Mouse (Mus musculus): ENCODE measurements around the gene Plxna1. TPM values are rescaled to one million over a fixed set of nuclear protein-coding genes. Genes with fewer than 3 reads are reported as not detected.

Gene Plxna1
- polyA plus RNA-seq, 1 experiment, result 42.8 TPM

DNA sequence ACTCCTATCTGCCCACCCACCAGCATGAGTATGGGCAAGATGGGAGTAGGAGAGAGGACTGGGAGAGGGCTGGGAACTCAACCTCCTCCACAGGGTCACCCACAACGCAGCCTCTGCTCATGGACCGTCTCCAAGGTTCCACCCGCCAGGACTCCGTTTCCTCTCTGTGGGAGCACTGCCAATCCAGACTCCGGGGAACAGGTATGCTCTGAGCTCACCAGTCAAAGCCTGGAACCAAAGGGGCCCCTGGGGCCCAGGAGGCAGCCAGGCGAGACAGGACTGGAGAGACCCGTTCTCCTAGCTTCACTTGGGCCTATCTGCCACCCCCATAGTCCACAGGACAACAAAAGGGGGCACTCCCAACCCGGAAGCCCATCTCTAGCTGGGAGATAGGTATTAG is 9.3 kb downstream of the Plxna1 start:
- TF ChIP-seq POLR2A (IDR thresholded peaks at IDR 0.05; ENCODE audit: extremely low read depth, insufficient read depth, low read length), result no peak
- TF ChIP-seq CTCF (IDR thresholded peaks at IDR 0.05; ENCODE audit: extremely low read depth, insufficient read depth, low read length), result no peak
- Histone ChIP-seq H3K4me3 (ENCODE audit: insufficient read depth, low read length) (no peak overlapping the region), H3K4me1 (ENCODE audit: control insufficient read depth, insufficient read depth, low read length) (peaks cover 7% of the 10 kb centered on the region), H3K27ac (ENCODE audit: insufficient read depth, low read length) (no peak overlapping the region)

DNA sequence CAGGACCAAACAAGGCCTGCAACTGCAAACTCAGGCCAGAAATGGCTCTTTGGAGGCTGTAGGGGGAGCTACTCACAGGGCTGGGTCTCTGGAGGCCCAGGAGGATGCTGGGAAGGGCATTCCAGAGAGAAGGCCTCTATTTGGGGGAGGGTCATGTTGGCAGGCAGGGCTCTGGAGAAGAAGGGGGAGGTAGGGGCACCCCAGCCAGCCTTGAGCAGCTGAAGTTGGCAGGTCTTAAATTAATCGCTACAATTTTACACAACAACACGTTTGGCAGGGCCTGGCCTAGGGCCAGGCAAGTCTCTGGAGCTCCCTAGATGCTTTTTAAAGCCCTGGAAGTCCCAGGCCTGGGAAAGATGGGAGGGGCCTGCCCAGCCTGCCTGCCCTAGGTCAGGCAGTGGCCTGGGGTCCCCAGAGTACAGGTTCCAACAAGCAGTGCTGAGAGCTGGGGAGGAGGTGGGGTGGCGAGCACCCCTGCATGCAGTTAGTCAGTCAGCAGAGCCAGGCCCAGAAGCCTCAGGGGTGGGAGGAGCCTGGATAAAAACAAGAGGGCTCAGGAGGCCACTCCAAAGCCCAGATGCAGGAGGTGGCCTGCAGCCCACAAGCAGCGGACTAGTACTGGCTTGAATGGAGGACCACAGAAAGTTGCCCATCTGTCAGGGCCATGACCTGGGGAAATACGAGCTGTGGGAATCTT is 10.8 kb downstream of the Plxna1 start:
- TF ChIP-seq POLR2A (IDR thresholded peaks at IDR 0.05; ENCODE audit: extremely low read depth, insufficient read depth, low read length) (no peak), CTCF (IDR thresholded peaks at IDR 0.05; ENCODE audit: extremely low read depth, insufficient read depth, low read length) (peak; percentile 31; the same call in 1 of the 2 replicates)
- Histone ChIP-seq H3K27ac (ENCODE audit: insufficient read depth, low read length) (no peak overlapping the region; the same call in 1 of the 2 replicates), H3K4me1 (ENCODE audit: control insufficient read depth, insufficient read depth, low read length) (peaks cover 7% of the 10 kb centered on the region), H3K4me3 (ENCODE audit: insufficient read depth, low read length) (no peak overlapping the region)

DNA sequence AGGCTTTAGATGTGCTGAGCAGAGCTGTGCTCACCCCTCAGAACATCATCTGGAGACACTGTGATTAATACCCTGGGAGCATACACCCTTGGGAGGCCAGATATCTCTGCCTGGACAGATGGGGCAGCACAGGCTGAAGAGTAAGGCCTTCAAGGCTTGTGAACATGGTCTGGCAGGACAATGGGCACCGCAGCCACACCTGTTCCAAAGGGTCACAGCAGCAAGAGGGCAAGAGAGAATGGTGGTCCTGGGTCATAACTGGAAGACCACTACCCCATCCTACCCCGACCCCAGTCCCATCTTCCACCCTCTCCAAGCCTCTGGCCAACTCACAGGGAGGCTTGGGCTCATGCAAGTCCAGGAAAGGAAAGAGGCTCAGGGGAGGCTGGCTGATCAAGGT is 11.9 kb downstream of the Plxna1 start:
- H3K4me1 ChIP-seq (ENCODE audit: control insufficient read depth, insufficient read depth, low read length), result peaks cover 11% of the 10 kb centered on the region
- H3K27ac ChIP-seq (ENCODE audit: insufficient read depth, low read length), result no peak overlapping the region
- TF ChIP-seq POLR2A (IDR thresholded peaks at IDR 0.05; ENCODE audit: extremely low read depth, insufficient read depth, low read length) (no peak), CTCF (IDR thresholded peaks at IDR 0.05; ENCODE audit: extremely low read depth, insufficient read depth, low read length) (no peak)
- no peak overlapping the region for H3K4me3 ChIP-seq (ENCODE audit: insufficient read depth, low read length)

DNA sequence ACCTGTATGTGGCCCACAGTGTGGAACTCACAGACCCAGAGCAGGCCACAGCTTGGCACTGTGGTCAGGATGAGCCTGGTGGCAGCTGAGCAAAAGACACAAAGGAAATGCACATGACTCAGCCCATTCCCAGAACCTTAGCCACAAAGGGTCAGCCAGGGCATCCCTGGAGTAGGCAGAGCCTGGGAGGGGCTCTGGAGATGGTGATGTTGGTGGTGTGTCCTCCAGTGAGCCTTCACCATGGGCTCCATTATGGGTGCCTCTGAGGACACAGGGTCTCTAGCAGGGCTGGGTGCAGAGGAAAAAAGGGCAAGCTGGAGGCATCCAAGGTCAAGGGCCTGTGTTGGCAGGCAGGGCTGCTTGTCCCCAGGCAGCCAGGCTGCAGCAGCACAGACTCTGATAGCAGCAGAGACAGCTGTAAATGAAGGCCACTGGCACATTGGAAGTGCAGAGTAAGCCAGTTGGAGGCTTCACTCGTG is 12.3 kb downstream of the Plxna1 start:
- no peak overlapping the region for H3K27ac ChIP-seq (ENCODE audit: insufficient read depth, low read length)
- no peak for TF ChIP-seq CTCF (IDR thresholded peaks at IDR 0.05; ENCODE audit: extremely low read depth, insufficient read depth, low read length)
- TF ChIP-seq POLR2A (IDR thresholded peaks at IDR 0.05; ENCODE audit: extremely low read depth, insufficient read depth, low read length), result no peak
- H3K4me1 ChIP-seq (ENCODE audit: control insufficient read depth, insufficient read depth, low read length), result peaks cover 12% of the 10 kb centered on the region
- H3K4me3 ChIP-seq (ENCODE audit: insufficient read depth, low read length), result no peak overlapping the region

DNA sequence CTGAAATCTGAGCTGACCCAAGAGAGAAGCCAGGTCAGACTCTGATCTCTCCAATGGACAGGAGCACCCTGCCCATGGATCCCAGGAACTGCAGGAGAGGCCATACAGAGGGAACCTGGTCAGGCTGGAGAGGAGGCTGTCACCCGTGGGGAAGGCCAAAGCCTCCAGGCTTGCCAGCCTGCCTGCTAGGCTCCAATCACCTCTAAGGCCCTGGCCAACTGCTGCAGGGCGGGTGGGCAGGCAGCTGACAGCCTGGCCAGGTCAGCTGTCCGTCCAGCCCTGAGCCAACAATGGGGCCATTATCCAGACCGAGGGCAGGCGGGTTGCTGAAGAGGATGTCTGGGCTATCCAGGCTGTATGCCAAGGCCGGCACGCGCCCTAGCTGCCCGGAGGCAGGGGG is 14.1 kb downstream of the Plxna1 start:
- no peak for TF ChIP-seq POLR2A (IDR thresholded peaks at IDR 0.05; ENCODE audit: extremely low read depth, insufficient read depth, low read length)
- TF ChIP-seq CTCF (IDR thresholded peaks at IDR 0.05; ENCODE audit: extremely low read depth, insufficient read depth, low read length), result no peak
- Histone ChIP-seq H3K27ac (ENCODE audit: insufficient read depth, low read length) (no peak overlapping the region), H3K4me1 (ENCODE audit: control insufficient read depth, insufficient read depth, low read length) (peaks cover 14% of the 10 kb centered on the region), H3K4me3 (ENCODE audit: insufficient read depth, low read length) (no peak overlapping the region)

DNA sequence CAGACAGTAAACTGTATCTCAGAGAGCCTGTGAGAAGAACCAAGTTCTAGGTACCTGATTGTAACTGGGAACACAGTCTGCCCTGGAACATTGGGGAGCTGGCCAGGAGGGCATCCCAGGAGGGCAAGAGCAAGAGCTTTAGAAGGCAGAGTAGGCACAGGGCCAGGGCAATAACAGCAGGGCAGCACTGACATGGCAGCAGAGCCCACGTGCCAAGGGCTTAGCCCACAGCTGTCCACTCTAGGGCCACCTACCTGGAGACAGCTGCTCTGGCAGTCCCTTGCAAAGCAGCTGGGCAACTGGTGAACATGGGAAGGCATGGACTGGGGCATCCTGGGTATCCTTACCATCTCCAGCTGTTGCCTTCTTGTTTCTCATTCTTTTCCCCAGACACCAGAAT is 14.6 kb downstream of the Plxna1 start:
- Histone ChIP-seq H3K4me1 (ENCODE audit: control insufficient read depth, insufficient read depth, low read length) (peaks cover 14% of the 10 kb centered on the region), H3K27ac (ENCODE audit: insufficient read depth, low read length) (no peak overlapping the region), H3K4me3 (ENCODE audit: insufficient read depth, low read length) (no peak overlapping the region)
- no peak for TF ChIP-seq POLR2A (IDR thresholded peaks at IDR 0.05; ENCODE audit: extremely low read depth, insufficient read depth, low read length)
- TF ChIP-seq CTCF (IDR thresholded peaks at IDR 0.05; ENCODE audit: extremely low read depth, insufficient read depth, low read length), result no peak

DNA sequence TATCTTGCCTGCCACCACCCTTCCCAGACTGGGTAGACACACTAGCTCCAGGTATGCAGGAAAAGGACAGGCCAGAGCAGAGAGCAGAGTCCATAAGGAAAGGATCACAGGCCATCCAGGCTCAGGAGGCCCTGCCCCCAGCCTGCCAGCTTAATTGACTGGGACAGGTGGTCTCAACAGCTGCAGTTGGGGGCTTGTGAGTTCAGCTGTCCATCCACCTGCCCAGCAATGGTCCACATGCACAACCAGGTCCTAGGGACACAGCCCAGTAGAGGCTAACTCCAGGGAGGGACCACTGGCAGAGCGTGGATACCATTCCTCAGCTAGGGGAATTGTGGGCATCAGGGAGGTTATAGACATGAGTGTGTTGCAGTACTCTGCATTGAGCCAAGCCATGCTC is 16.6 kb downstream of the Plxna1 start:
- Histone ChIP-seq H3K27ac (ENCODE audit: insufficient read depth, low read length) (no peak overlapping the region), H3K4me1 (ENCODE audit: control insufficient read depth, insufficient read depth, low read length) (peaks cover 15% of the 10 kb centered on the region), H3K4me3 (ENCODE audit: insufficient read depth, low read length) (no peak overlapping the region)
- TF ChIP-seq CTCF (IDR thresholded peaks at IDR 0.05; ENCODE audit: extremely low read depth, insufficient read depth, low read length) (no peak), POLR2A (IDR thresholded peaks at IDR 0.05; ENCODE audit: extremely low read depth, insufficient read depth, low read length) (no peak)

DNA sequence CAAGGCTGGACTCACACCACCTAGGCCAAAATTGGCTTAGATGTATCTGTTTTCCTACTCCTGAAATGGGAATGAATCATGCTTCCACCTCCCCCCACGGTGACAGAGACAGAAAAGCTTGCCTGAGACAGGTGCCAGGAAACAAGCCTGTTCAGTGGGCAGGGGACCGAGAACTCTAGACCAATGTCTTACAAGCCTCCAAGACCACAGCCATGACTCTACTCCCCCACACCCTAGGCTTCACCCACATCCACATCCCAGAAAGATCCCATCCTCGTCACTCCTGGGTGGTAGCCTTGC is 17.0 kb downstream of the Plxna1 start:
- Histone ChIP-seq H3K4me3 (ENCODE audit: insufficient read depth, low read length) (no peak overlapping the region), H3K4me1 (ENCODE audit: control insufficient read depth, insufficient read depth, low read length) (peaks cover 15% of the 10 kb centered on the region), H3K27ac (ENCODE audit: insufficient read depth, low read length) (no peak overlapping the region)
- no peak for TF ChIP-seq CTCF (IDR thresholded peaks at IDR 0.05; ENCODE audit: extremely low read depth, insufficient read depth, low read length)

DNA sequence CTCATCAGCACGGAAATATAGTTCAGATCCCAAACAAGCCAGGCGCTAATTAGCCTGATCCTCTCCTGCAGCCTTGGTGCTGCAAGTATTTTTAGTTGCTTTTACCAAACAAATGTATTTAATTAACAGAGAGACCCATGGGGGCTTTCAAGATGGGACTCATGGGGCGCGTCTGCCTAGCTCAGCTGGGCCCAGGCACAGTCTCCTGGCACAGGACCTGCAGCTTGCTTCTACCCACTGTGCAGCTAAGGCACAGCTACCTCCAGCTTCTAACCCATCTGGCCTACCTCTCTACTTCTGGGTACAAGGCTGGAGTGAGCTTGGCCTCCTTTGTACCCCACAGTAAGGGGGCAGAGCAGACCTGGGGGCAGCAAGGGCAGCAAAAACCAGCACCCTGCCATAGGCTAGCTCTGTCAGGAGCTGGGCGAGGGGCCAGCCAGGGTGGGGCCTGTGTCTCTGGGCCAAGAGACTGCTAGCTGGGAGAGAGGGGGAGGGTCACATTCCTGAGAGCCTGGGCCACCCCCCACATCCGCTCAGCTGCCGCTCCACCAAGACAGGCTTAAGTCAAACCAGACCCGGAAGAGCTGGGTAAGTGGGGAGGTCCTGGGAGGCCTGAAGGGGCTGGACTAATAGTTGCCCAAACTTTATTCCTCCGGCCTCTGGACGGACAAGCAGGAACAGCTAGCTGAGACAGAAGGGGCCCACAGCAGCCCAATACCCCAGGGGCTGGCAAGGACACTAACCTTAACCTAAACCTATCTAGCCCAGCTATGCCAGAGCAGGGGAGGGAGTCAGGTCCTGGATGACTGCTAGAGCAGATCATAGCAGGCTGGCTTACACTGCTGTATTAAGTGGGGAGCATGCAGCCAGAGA is 17.6 kb downstream of the Plxna1 start:
- TF ChIP-seq POLR2A (IDR thresholded peaks at IDR 0.05; ENCODE audit: extremely low read depth, insufficient read depth, low read length) (no peak), CTCF (IDR thresholded peaks at IDR 0.05; ENCODE audit: extremely low read depth, insufficient read depth, low read length) (no peak)
- Histone ChIP-seq H3K4me3 (ENCODE audit: insufficient read depth, low read length) (no peak overlapping the region), H3K27ac (ENCODE audit: insufficient read depth, low read length) (no peak overlapping the region), H3K4me1 (ENCODE audit: control insufficient read depth, insufficient read depth, low read length) (peaks cover 15% of the 10 kb centered on the region)

DNA sequence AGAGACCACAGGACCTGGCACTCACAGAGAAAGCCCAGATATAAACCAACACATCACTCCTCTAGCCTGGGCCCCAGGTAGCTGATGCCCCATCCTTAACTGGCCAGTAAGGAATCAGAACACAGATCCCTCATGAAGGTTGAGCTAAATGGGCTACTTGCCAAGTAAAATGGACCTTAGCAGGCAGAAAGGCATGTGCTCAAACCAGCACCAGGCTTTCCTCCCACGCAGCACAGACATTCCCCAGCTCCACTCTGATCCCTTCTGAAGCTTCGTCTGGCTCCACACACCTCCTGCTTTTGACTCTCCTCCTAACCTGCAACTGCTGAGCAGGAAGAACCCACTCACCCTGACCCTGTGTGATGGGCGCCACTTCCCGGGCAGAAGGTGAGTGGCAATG is 20.4 kb downstream of the Plxna1 start:
- H3K4me1 ChIP-seq (ENCODE audit: control insufficient read depth, insufficient read depth, low read length), result peaks cover 21% of the 10 kb centered on the region
- no peak overlapping the region for H3K27ac ChIP-seq (ENCODE audit: insufficient read depth, low read length)
- no peak overlapping the region for H3K4me3 ChIP-seq (ENCODE audit: insufficient read depth, low read length)
- TF ChIP-seq CTCF (IDR thresholded peaks at IDR 0.05; ENCODE audit: extremely low read depth, insufficient read depth, low read length), result no peak
- TF ChIP-seq POLR2A (IDR thresholded peaks at IDR 0.05; ENCODE audit: extremely low read depth, insufficient read depth, low read length), result no peak
